Mouse (Mus musculus) heart, adult 2 months (tissue): ENCODE results near the gene Dmrtc2. TPM values are rescaled to one million over a fixed set of nuclear protein-coding genes. Genes with fewer than 3 reads are reported as not detected.

Experiments used
- DNase-seq, 2 experiments: peaks; one replicate each; pipeline ENCODE4 v3.0.0; 2021
- H3K27ac ChIP-seq: fragments of 200-600 bp; 2 replicates; pipeline ENCODE4 v1.8.1; 2022
- H3K27me3 ChIP-seq: fragments of 200-500 bp; 2 replicates; pipeline ENCODE4 v1.6.1; 2012; ENCODE audit warnings: mild to moderate bottlenecking, low read length, inconsistent platforms, mixed read lengths; ENCODE audit not compliant: control insufficient read depth, insufficient read depth
- H3K36me3 ChIP-seq: fragments of 200-500 bp; 2 replicates; pipeline ENCODE4 v1.6.1; 2012; ENCODE audit warnings: low read length, inconsistent platforms; ENCODE audit not compliant: control insufficient read depth, insufficient read depth
- H3K4me1 ChIP-seq: fragments of 200-500 bp; 2 replicates; pipeline ENCODE4 v1.6.1; 2011; ENCODE audit warnings: low read length; ENCODE audit not compliant: control insufficient read depth, insufficient read depth
- H3K4me3 ChIP-seq: fragments of 200-600 bp; 2 replicates; pipeline ENCODE4 v1.8.1; 2022
- H3K79me2 ChIP-seq: fragments of 200-500 bp; replicated peaks from 2 replicates; pipeline ENCODE4 v1.6.1; 2012; ENCODE audit warnings: mild to moderate bottlenecking, inconsistent platforms, low read length, moderate library complexity, mixed read lengths; ENCODE audit not compliant: control insufficient read depth, insufficient read depth
- H3K9ac ChIP-seq: fragments of 200-500 bp; 2 replicates; pipeline ENCODE4 v1.6.1; 2012; ENCODE audit warnings: low read depth, mild to moderate bottlenecking, control low read depth, inconsistent platforms, low read length, mixed read lengths
- CTCF ChIP-seq: fragments of 200-600 bp; IDR thresholded peaks from 2 replicates; pipeline ENCODE4 v1.8.1; 2022; ENCODE audit warnings: antibody characterized with exemption, mild to moderate bottlenecking, moderate library complexity
- EP300 ChIP-seq: fragments of 200-500 bp; IDR thresholded peaks from 2 replicates; pipeline ENCODE4 v1.6.1; 2011; ENCODE audit warnings: low read depth, low read length, control low read depth; ENCODE audit not compliant: insufficient read depth
- POLR2A ChIP-seq: fragments of 200-500 bp; IDR thresholded peaks from 2 replicates; pipeline ENCODE4 v1.6.1; 2011; ENCODE audit warnings: mild to moderate bottlenecking, low read depth, low read length, control low read depth; ENCODE audit not compliant: insufficient read depth
- WGBS: fragments of 180-500 bp; shearing (Covaris S2); methylation state at CpG from one replicate; pipeline ENCODE4 v1.1.7; 2018; 5-methylcytosine and 5-hydroxymethylcytosine counted together
- intact Hi-C: fragments of 180-260 bp; cut with DNase I; formaldehyde crosslinking; loops from one replicate; pipeline ENCODE4 v1.15.1; 2025
- polyA plus RNA-seq: library from polyadenylated mRNA; depleted of rRNA; stranded (reverse); fragments of >200 nt; gene quantifications from 2 replicates; pipeline ENCODE4 v1.2.3, GENCODE M21; 2012; rRNA removed
- total RNA-seq, 2 experiments: library from RNA; stranded (reverse); gene quantifications; 2 replicates each; pipeline ENCODE4 v1.2.3; 2021

Gene Dmrtc2
- total and polyA plus RNA-seq, 3 experiments = not detected

- TF ChIP-seq CTCF (no peak), EP300 (no peak), POLR2A (no peak)
- 22% methylated on average over 6 of the region's 6 CpGs for WGBS
- Histone ChIP-seq H3K27ac (no peak overlapping the region), H3K27me3 (no peaks in the 10 kb centered on the region), H3K36me3 (peaks cover 2% of the 10 kb centered on the region; the same call in 1 of the 2 replicates), H3K9ac (no peak overlapping the region), H3K4me1 (peaks cover 8% of the 10 kb centered on the region), H3K4me3 (no peak overlapping the region), H3K79me2 (peaks cover 2% of the 10 kb centered on the region; the same call in 1 of the 2 replicates)
- DNase-seq = no peak
- intact Hi-C loops = loop anchor here (5.0 kb wide), 1 partner anchor 171 kb away; no protein-coding TSS in a partner anchor
Measured at GRCm38 (mm10) chr7:24906551-24906950, 36.7 kb downstream of the Dmrtc2 start.

- intact Hi-C loops = loop anchor here (5.0 kb wide), 1 partner anchor 170 kb away; no protein-coding TSS in a partner anchor
- TF ChIP-seq CTCF (no peak), EP300 (no peak), POLR2A (no peak)
Measured at GRCm38 (mm10) chr7:24907211-24907748, 37.4 kb downstream of the Dmrtc2 start.

GRCm38 (mm10) chr7:24912480-24912879, 42.6 kb downstream of the Dmrtc2 start:
- H3K36me3 ChIP-seq = no peaks in the 10 kb centered on the region
- H3K9ac ChIP-seq = no peak overlapping the region
- intact Hi-C loops = no loop called here
- TF ChIP-seq POLR2A = no peak
- no peak overlapping the region for H3K4me3 ChIP-seq
- H3K79me2 ChIP-seq = no peaks in the 10 kb centered on the region; the same call in 1 of the 2 replicates
- DNase-seq = peak in 1 of 2 experiments; percentile 29
- no peak overlapping the region for H3K27ac ChIP-seq
- no peaks in the 10 kb centered on the region for H3K4me1 ChIP-seq
- 82% methylated on average over 14 of the region's 14 CpGs for whole genome bisulfite sequencing
- no peaks in the 10 kb centered on the region for H3K27me3 ChIP-seq

More at GRCm38 (mm10) chr7:24907211-24907748, 37.4 kb downstream of the Dmrtc2 start:
- DNase-seq = peak in 1 of 2 experiments; percentile 53
- WGBS = 44% methylated on average over 13 of the region's 13 CpGs
- Histone ChIP-seq H3K9ac (no peak overlapping the region), H3K79me2 (peaks cover 2% of the 10 kb centered on the region; the same call in 1 of the 2 replicates), H3K27ac (no peak overlapping the region), H3K36me3 (peaks cover 2% of the 10 kb centered on the region; the same call in 1 of the 2 replicates), H3K4me3 (no peak overlapping the region), H3K27me3 (no peaks in the 10 kb centered on the region), H3K4me1 (peaks cover 8% of the 10 kb centered on the region)

GRCm38 (mm10) chr7:24918763-24919323, 49.0 kb downstream of the Dmrtc2 start:
- Histone ChIP-seq H3K27ac (no peak overlapping the region), H3K79me2 (no peaks in the 10 kb centered on the region; the same call in 1 of the 2 replicates), H3K4me3 (no peak overlapping the region), H3K27me3 (no peaks in the 10 kb centered on the region), H3K4me1 (no peaks in the 10 kb centered on the region), H3K9ac (no peak overlapping the region), H3K36me3 (no peaks in the 10 kb centered on the region)
- intact Hi-C loops = no loop called here
- WGBS = 86% methylated on average over 20 of the region's 20 CpGs
- TF ChIP-seq CTCF (no peak), EP300 (no peak), POLR2A (no peak)
- peak in 1 of 2 experiments; percentile 40 for DNase-seq

- intact Hi-C loops = no loop called here
- no peaks in the 10 kb centered on the region for H3K36me3 ChIP-seq
- H3K27me3 ChIP-seq = no peaks in the 10 kb centered on the region
- no peaks in the 10 kb centered on the region for H3K4me1 ChIP-seq
- no peak overlapping the region for H3K27ac ChIP-seq
- no peak overlapping the region for H3K4me3 ChIP-seq
- no peaks in the 10 kb centered on the region; the same call in 1 of the 2 replicates for H3K79me2 ChIP-seq
- TF ChIP-seq CTCF = no peak
- no peak for TF ChIP-seq POLR2A
- 0 out of 2 replicates have a peak, but pooled peaks have one; percentile 56 for TF ChIP-seq EP300
- no peak overlapping the region for H3K9ac ChIP-seq
- WGBS = 61% methylated on average over 9 of the region's 9 CpGs
- peak; percentile 71 to 84 for DNase-seq
Measured at GRCm38 (mm10) chr7:24919728-24920127, 49.9 kb downstream of the Dmrtc2 start.

Other genes with a start within 250 kb of the Dmrtc2 start
- gene Lypd3, start 233.5 kb upstream of the Dmrtc2 start, total RNA-seq = not detected
- gene Lypd3, start 233.5 kb upstream of the Dmrtc2 start, polyA plus RNA-seq = not detected in 2 replicates
- not detected for gene Tex101, start 193.4 kb upstream of the Dmrtc2 start, total RNA-seq
- gene Tex101, start 193.4 kb upstream of the Dmrtc2 start, polyA plus RNA-seq = 0.15 and 0.27 TPM in 2 replicates
- gene BC049730, start 160.8 kb upstream of the Dmrtc2 start, total RNA-seq = not detected
- gene BC049730, start 160.8 kb upstream of the Dmrtc2 start, polyA plus RNA-seq = not detected in 2 replicates
- not detected for gene Gm4763, start 143.1 kb upstream of the Dmrtc2 start, total RNA-seq
- gene Gm4763, start 143.1 kb upstream of the Dmrtc2 start, polyA plus RNA-seq = not detected in 2 replicates
- gene Cd177, start 109.7 kb upstream of the Dmrtc2 start, total RNA-seq = under 1 TPM in 1 of 2 experiments, not detected in 1; 0.14 TPM
- 0.29 and 0.76 TPM in 2 replicates for gene Cd177, start 109.7 kb upstream of the Dmrtc2 start, polyA plus RNA-seq
- gene Ceacam10, start 92.9 kb upstream of the Dmrtc2 start, total RNA-seq = not detected
- not detected in 2 replicates for gene Ceacam10, start 92.9 kb upstream of the Dmrtc2 start, polyA plus RNA-seq
- not detected for gene Gm9844, start 7.8 kb upstream of the Dmrtc2 start, total RNA-seq
- gene Gm9844, start 7.8 kb upstream of the Dmrtc2 start, polyA plus RNA-seq = 0.67 and 0.68 TPM in 2 replicates
- gene Lypd4, start 116 bp upstream of the Dmrtc2 start, total RNA-seq = not detected
- gene Lypd4, start 116 bp upstream of the Dmrtc2 start, polyA plus RNA-seq = 0.12 and 0.53 TPM in 2 replicates
- gene Rps19, start 14.3 kb downstream of the Dmrtc2 start, total RNA-seq = 100 to 1,000 TPM; 505 to 584 TPM
- gene Rps19, start 14.3 kb downstream of the Dmrtc2 start, polyA plus RNA-seq = 243 and 256 TPM in 2 replicates
- 1 to 10 TPM; 1.1 to 1.7 TPM for gene Cd79a, start 27.3 kb downstream of the Dmrtc2 start, total RNA-seq
- 5.1 and 15.6 TPM in 2 replicates for gene Cd79a, start 27.3 kb downstream of the Dmrtc2 start, polyA plus RNA-seq
- 10 to 100 TPM; 43.0 to 43.2 TPM for gene Arhgef1, start 32.9 kb downstream of the Dmrtc2 start, total RNA-seq
- gene Arhgef1, start 32.9 kb downstream of the Dmrtc2 start, polyA plus RNA-seq = 92.8 and 105 TPM in 2 replicates
- not detected for gene Gm4881, start 74.4 kb downstream of the Dmrtc2 start, total RNA-seq
- gene Gm4881, start 74.4 kb downstream of the Dmrtc2 start, polyA plus RNA-seq = not detected in 2 replicates
- 100 to 1,000 TPM; 299 to 358 TPM for gene Rabac1, start 102.7 kb downstream of the Dmrtc2 start, total RNA-seq
- gene Rabac1, start 102.7 kb downstream of the Dmrtc2 start, polyA plus RNA-seq = 467 and 472 TPM in 2 replicates
- gene Atp1a3, start 135.9 kb downstream of the Dmrtc2 start, total RNA-seq = 1 to 10 TPM in 1 of 2 experiments, under 1 TPM in 1; 0.39 to 1.2 TPM
- 0.85 and 1.7 TPM in 2 replicates for gene Atp1a3, start 135.9 kb downstream of the Dmrtc2 start, polyA plus RNA-seq
- gene Grik5, start 202.3 kb downstream of the Dmrtc2 start, total RNA-seq = 1 to 10 TPM; 4.5 to 4.6 TPM
- 10.3 and 12.1 TPM in 2 replicates for gene Grik5, start 202.3 kb downstream of the Dmrtc2 start, polyA plus RNA-seq
- 10 to 100 TPM in 1 of 2 experiments, 1 to 10 TPM in 1; 9.2 to 10.3 TPM for gene Zfp574, start 202.5 kb downstream of the Dmrtc2 start, total RNA-seq
- 11.8 and 12.6 TPM in 2 replicates for gene Zfp574, start 202.5 kb downstream of the Dmrtc2 start, polyA plus RNA-seq